Mouse (Mus musculus): Measurements from ENCODE around the gene Ppp2r2c. TPM values are rescaled to one million over a fixed set of nuclear protein-coding genes. Genes with fewer than 3 reads are reported as not detected.

The Ppp2r2c gene
- 1.8 TPM for polyA plus RNA-seq (2014; fragmentation: Illumina TruSeq; extraction: RNeasy Lipid Tissue Mini Kit (QIAGEN cat#74804); ENCODE audit: low read depth, low replicate concordance)

GRCm38 (mm10) chr5:36868266-36869090 lies at the start of gene Ppp2r2c:
Gene Ppp2r2c (plus strand): TSS chr5:36868513.

GRCm38 (mm10) chr5:36829913-36830879 lies 38.1 kb upstream of the Ppp2r2c start, which contains the start of gene Man2b2:
Gene Man2b2 (minus strand): TSS chr5:36830653.

GRCm38 (mm10) chr5:36988781-36989624 lies 120.7 kb downstream of the Ppp2r2c start, which contains the start of gene Wfs1:
Gene Wfs1 (minus strand): TSS chr5:36989205.

Other genes with a start within 250 kb of the Ppp2r2c start
- gene D5Ertd579e, start 172.5 kb upstream of the Ppp2r2c start, polyA plus RNA-seq (2014; fragmentation: Illumina TruSeq; extraction: RNeasy Lipid Tissue Mini Kit (QIAGEN cat#74804); ENCODE audit: low read depth, low replicate concordance), result 37.7 TPM
- 10.7 TPM for gene Bloc1s4, start 119.9 kb upstream of the Ppp2r2c start, polyA plus RNA-seq (2014; fragmentation: Illumina TruSeq; extraction: RNeasy Lipid Tissue Mini Kit (QIAGEN cat#74804); ENCODE audit: low read depth, low replicate concordance)
- gene Mrfap1, start 71.7 kb upstream of the Ppp2r2c start, polyA plus RNA-seq (2014; fragmentation: Illumina TruSeq; extraction: RNeasy Lipid Tissue Mini Kit (QIAGEN cat#74804); ENCODE audit: low read depth, low replicate concordance), result 224 TPM
- 30.1 TPM for gene Man2b2, start 37.9 kb upstream of the Ppp2r2c start, polyA plus RNA-seq (2014; fragmentation: Illumina TruSeq; extraction: RNeasy Lipid Tissue Mini Kit (QIAGEN cat#74804); ENCODE audit: low read depth, low replicate concordance)
- gene Wfs1, start 120.7 kb downstream of the Ppp2r2c start, polyA plus RNA-seq (2014; fragmentation: Illumina TruSeq; extraction: RNeasy Lipid Tissue Mini Kit (QIAGEN cat#74804); ENCODE audit: low read depth, low replicate concordance), result 29.7 TPM
- gene Gm1043, start 216.9 kb downstream of the Ppp2r2c start, polyA plus RNA-seq (2014; fragmentation: Illumina TruSeq; extraction: RNeasy Lipid Tissue Mini Kit (QIAGEN cat#74804); ENCODE audit: low read depth, low replicate concordance), result 0.62 TPM